Mouse (Mus musculus): ENCODE results near the gene Zfp36. TPM values are rescaled to one million over a fixed set of nuclear protein-coding genes. Genes with fewer than 3 reads are reported as not detected.

Gene Zfp36
- 26.1 and 35.1 TPM in 2 replicates for polyA plus RNA-seq (2015; fragmentation: Nextera tagmentation; extraction: Ambion mirVana)

DNA sequence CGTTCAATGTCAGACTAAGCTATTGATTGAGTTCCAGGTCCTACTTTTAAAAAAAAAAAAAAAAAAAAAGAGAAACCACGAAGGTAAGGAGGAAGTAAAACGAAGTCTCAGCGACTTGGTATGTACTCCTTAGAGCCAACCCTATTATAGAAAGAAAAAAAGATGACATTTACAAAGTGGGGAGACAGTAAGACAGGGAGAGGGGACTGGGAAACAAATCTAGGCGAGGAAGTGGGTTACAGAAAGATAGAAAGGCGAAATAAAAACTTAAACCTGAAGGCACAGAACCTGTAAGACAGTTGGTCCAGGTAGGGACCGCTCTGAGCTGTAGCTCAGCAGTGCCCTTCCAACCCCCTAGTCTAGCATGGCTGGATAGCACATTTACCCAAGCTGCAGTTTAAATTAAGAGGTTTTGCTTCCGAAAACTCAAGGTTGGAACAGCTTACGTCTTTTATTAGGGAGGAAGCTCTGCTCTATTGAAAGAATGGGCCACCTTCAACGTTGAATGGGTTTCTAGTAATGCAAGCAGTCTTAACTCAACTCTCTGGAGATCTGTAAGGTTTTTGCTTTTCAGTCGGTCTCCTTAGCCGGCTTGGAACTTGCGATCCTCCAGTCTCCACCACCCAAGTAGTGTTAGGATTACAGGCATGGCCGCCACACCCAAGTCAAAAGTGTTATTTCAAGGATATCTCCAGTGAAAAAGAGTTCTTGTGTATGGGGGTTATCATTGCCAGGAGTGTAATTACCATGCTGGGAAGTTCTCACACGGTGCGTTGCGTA lies at the start of gene Zfp36:
Zfp36 (minus strand) TSS at position 17 of the 780 bp plus-strand sequence.
- Histone ChIP-seq H3K27me3 (ENCODE audit: control insufficient read depth, insufficient read depth, low read length) (no peaks in the 10 kb centered on the region), H3K27ac (ENCODE audit: low read length) (peak within 1 kb of the TSS; percentile 100), H3K4me2 (ENCODE audit: low read depth, low read length) (peak within 1 kb of the TSS; percentile 97), H3K36me3 (ENCODE audit: control insufficient read depth, insufficient read depth, low read length) (peaks cover 6% of the 10 kb centered on the region; the same call in 1 of the 2 replicates), H3K9me3 (replicated peaks; ENCODE audit: control insufficient read depth, low read length) (no peaks in the 10 kb centered on the region), H3K4me3 (replicated peaks; ENCODE audit: low read length) (peak within 1 kb of the TSS; percentile 89), H3K9ac (ENCODE audit: low read length) (peak within 1 kb of the TSS; percentile 99), H3K4me1 (ENCODE audit: control insufficient read depth, insufficient read depth, low read length) (peaks cover 56% of the 10 kb centered on the region)
- no peak for ATAC-seq (ENCODE audit: insufficient read depth, low FRiP score)
- WGBS, result 39% methylated on average over 17 of the region's 17 CpGs

DNA sequence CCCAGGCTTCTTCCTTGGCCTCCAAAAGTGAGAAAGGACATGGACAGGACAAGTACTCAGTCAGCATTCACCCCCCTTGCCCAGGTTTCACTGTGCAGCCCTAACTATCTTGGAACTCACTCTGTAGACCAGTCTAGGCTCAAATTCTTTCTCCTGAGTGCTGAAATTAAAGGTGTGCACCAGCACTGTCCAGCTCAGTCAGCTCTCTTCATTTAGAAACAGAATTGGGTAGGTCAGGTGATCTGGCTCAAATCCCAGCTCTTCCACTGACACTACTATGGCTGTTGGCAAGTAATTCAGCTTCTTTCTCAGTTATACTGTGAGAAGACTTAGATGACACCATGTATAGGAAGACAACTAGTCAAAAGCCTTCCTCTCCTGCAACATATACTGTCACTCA lies 47.7 kb upstream of the Zfp36 start:
- no peaks in the 10 kb centered on the region for H3K4me1 ChIP-seq (ENCODE audit: control insufficient read depth, insufficient read depth, low read length)
- ATAC-seq (ENCODE audit: insufficient read depth, low FRiP score), result no peak
- H3K4me3 ChIP-seq (replicated peaks; ENCODE audit: low read length), result no peak overlapping the region
- H3K9ac ChIP-seq (ENCODE audit: low read length), result no peak overlapping the region
- H3K27ac ChIP-seq (ENCODE audit: low read length), result no peak overlapping the region
- H3K9me3 ChIP-seq (replicated peaks; ENCODE audit: control insufficient read depth, low read length), result no peaks in the 10 kb centered on the region
- H3K4me2 ChIP-seq (ENCODE audit: low read depth, low read length), result no peak overlapping the region
- H3K27me3 ChIP-seq (ENCODE audit: control insufficient read depth, insufficient read depth, low read length), result no peaks in the 10 kb centered on the region
- peaks cover 12% of the 10 kb centered on the region; the same call in 1 of the 2 replicates for H3K36me3 ChIP-seq (ENCODE audit: control insufficient read depth, insufficient read depth, low read length)

DNA sequence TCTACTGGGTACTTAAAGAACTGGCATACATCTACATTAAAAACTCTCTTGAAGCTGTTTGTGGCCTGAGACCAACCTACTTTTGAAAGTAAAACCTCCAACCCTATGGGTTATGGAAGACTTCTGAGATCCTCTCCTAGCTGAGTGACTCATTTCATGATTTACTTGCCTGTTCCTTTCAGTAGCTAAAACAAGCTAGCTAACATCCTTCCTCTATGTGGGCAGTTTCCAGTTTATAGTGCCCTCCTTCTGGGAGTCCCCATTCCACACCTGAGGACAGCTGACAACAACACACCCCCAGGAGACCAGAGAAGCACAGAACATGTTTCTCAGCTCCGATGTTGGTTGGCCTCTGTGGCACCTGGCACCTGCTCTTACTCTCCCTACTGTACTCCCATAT lies 43.0 kb upstream of the Zfp36 start:
- Histone ChIP-seq H3K4me3 (replicated peaks; ENCODE audit: low read length) (no peak overlapping the region), H3K27ac (ENCODE audit: low read length) (no peak overlapping the region), H3K27me3 (ENCODE audit: control insufficient read depth, insufficient read depth, low read length) (no peaks in the 10 kb centered on the region), H3K9ac (ENCODE audit: low read length) (no peak overlapping the region), H3K36me3 (ENCODE audit: control insufficient read depth, insufficient read depth, low read length) (peaks cover 27% of the 10 kb centered on the region), H3K4me1 (ENCODE audit: control insufficient read depth, insufficient read depth, low read length) (no peaks in the 10 kb centered on the region), H3K9me3 (replicated peaks; ENCODE audit: control insufficient read depth, low read length) (no peaks in the 10 kb centered on the region), H3K4me2 (ENCODE audit: low read depth, low read length) (no peak overlapping the region)
- WGBS, result 97% methylated on average over 1 of the region's 1 CpGs
- ATAC-seq (ENCODE audit: insufficient read depth, low FRiP score), result no peak

DNA sequence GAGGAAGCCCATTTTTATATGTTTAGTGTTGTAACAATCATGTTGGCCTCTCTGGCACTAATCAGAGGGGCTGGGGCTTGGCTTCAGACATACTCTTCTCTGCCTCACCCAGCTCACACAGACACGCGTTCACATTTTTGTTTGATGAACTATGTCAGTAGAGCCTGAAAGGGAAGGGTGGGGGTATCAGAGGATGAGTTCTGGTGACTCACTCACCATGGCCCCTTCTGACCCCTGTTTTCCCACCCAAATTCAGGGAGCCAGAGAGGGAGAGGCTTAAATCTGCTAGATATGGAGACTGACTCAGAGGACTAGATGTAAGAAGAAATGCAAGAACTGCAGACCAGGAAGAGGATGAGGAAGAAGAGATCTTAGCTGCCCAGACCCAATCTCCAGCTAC lies 39.4 kb upstream of the Zfp36 start:
- no peak for ATAC-seq (ENCODE audit: insufficient read depth, low FRiP score)
- no peaks in the 10 kb centered on the region for H3K27me3 ChIP-seq (ENCODE audit: control insufficient read depth, insufficient read depth, low read length)
- H3K27ac ChIP-seq (ENCODE audit: low read length), result peak overlapping the region; percentile 21; the same call in 1 of the 2 replicates
- no peaks in the 10 kb centered on the region for H3K9me3 ChIP-seq (replicated peaks; ENCODE audit: control insufficient read depth, low read length)
- no peak overlapping the region for H3K4me3 ChIP-seq (replicated peaks; ENCODE audit: low read length)
- H3K4me1 ChIP-seq (ENCODE audit: control insufficient read depth, insufficient read depth, low read length), result no peaks in the 10 kb centered on the region
- peaks cover 33% of the 10 kb centered on the region for H3K36me3 ChIP-seq (ENCODE audit: control insufficient read depth, insufficient read depth, low read length)
- no peak overlapping the region for H3K9ac ChIP-seq (ENCODE audit: low read length)
- no peak overlapping the region for H3K4me2 ChIP-seq (ENCODE audit: low read depth, low read length)
- WGBS, result 87% methylated on average over 2 of the region's 2 CpGs

DNA sequence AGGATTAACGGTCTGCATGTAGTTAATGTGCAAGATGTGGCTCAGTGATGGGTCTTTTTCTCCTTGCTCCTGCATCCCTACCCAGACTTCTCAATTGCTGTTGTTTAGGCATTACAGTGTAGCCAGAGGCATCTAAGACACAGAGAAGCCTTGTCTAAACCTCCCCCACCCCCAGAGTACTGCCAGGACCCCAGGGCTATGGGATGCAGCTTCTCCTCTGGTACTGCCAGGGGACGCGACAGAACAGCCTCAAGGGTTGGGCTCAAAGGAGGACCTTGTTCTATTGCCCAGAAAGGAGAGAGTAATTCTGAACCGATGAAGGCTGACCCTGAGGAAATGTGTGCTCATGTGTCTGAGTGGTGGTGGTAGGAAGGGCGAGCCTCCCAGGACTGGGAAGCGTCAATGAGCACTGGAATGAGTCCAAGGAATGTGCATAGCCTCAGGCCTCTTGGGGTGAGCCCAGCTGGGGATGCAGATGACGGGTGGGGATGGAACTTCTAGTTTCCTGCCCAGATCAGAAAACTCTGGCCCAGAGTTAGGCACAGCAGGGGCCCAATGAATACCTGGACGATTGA lies 38.1 kb upstream of the Zfp36 start:
- Histone ChIP-seq H3K4me2 (ENCODE audit: low read depth, low read length) (no peak overlapping the region), H3K4me1 (ENCODE audit: control insufficient read depth, insufficient read depth, low read length) (no peaks in the 10 kb centered on the region), H3K9me3 (replicated peaks; ENCODE audit: control insufficient read depth, low read length) (no peaks in the 10 kb centered on the region), H3K9ac (ENCODE audit: low read length) (no peak overlapping the region), H3K4me3 (replicated peaks; ENCODE audit: low read length) (no peak overlapping the region), H3K27ac (ENCODE audit: low read length) (no peak overlapping the region), H3K27me3 (ENCODE audit: control insufficient read depth, insufficient read depth, low read length) (no peaks in the 10 kb centered on the region), H3K36me3 (ENCODE audit: control insufficient read depth, insufficient read depth, low read length) (peaks cover 34% of the 10 kb centered on the region)
- ATAC-seq (ENCODE audit: insufficient read depth, low FRiP score), result peak; percentile 64; the same call in 1 of the 2 replicates
- 57% methylated on average over 8 of the region's 8 CpGs for WGBS

DNA sequence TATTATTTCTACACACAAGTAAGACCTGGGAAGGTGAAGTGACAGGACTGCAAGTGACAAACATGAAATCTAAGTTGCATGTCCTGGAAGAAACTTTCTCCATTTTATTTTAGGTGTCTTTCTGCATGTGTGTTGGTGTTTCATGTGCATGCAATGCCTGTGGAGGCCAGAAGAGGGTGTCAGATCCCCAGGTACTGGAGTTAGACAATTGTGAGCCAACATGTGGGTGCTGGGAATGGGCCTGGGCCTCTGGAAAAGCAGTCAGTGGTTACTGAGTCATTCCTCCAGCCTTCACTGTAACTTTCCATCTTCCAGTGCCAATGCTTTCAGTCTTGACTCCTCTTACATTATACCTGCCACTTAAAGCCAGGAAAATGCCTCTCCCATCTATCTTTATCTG lies 37.3 kb upstream of the Zfp36 start:
- H3K9me3 ChIP-seq (replicated peaks; ENCODE audit: control insufficient read depth, low read length), result no peaks in the 10 kb centered on the region
- ATAC-seq (ENCODE audit: insufficient read depth, low FRiP score), result no peak
- no peak overlapping the region for H3K4me2 ChIP-seq (ENCODE audit: low read depth, low read length)
- H3K4me3 ChIP-seq (replicated peaks; ENCODE audit: low read length), result no peak overlapping the region
- H3K27ac ChIP-seq (ENCODE audit: low read length), result no peak overlapping the region
- H3K36me3 ChIP-seq (ENCODE audit: control insufficient read depth, insufficient read depth, low read length), result peaks cover 30% of the 10 kb centered on the region; the same call in 1 of the 2 replicates
- H3K4me1 ChIP-seq (ENCODE audit: control insufficient read depth, insufficient read depth, low read length), result no peaks in the 10 kb centered on the region
- no peak overlapping the region for H3K9ac ChIP-seq (ENCODE audit: low read length)
- H3K27me3 ChIP-seq (ENCODE audit: control insufficient read depth, insufficient read depth, low read length), result no peaks in the 10 kb centered on the region

DNA sequence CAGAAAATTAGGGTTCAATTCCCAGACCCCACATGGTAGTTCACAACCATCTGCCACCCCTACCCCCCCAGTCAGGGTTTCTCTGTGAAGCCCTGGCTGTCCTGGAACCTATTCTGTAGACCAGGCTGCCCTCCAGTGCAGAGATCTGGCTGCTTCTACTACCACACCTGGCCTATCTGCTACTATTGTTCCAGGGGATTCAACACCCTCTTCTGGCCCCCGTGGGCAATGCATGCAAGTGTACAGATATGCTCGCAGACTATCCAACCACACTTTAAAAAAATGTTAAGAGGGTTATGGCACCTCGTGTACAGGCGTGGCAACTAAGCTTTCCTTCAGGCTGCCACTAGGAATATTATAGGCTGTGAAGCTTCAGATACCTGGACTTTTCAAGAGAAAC lies 32.8 kb upstream of the Zfp36 start:
- H3K4me1 ChIP-seq (ENCODE audit: control insufficient read depth, insufficient read depth, low read length), result 0 out of 2 replicates have a peak, but pooled peaks cover 7% of the 10 kb centered on the region
- no peak overlapping the region for H3K4me3 ChIP-seq (replicated peaks; ENCODE audit: low read length)
- no peak overlapping the region for H3K27ac ChIP-seq (ENCODE audit: low read length)
- WGBS, result 85% methylated on average over 4 of the region's 4 CpGs
- no peak overlapping the region for H3K9ac ChIP-seq (ENCODE audit: low read length)
- ATAC-seq (ENCODE audit: insufficient read depth, low FRiP score), result no peak
- H3K4me2 ChIP-seq (ENCODE audit: low read depth, low read length), result no peak overlapping the region
- no peaks in the 10 kb centered on the region for H3K9me3 ChIP-seq (replicated peaks; ENCODE audit: control insufficient read depth, low read length)
- 0 out of 2 replicates have a peak, but pooled peaks cover 21% of the 10 kb centered on the region for H3K36me3 ChIP-seq (ENCODE audit: control insufficient read depth, insufficient read depth, low read length)
- H3K27me3 ChIP-seq (ENCODE audit: control insufficient read depth, insufficient read depth, low read length), result no peaks in the 10 kb centered on the region

DNA sequence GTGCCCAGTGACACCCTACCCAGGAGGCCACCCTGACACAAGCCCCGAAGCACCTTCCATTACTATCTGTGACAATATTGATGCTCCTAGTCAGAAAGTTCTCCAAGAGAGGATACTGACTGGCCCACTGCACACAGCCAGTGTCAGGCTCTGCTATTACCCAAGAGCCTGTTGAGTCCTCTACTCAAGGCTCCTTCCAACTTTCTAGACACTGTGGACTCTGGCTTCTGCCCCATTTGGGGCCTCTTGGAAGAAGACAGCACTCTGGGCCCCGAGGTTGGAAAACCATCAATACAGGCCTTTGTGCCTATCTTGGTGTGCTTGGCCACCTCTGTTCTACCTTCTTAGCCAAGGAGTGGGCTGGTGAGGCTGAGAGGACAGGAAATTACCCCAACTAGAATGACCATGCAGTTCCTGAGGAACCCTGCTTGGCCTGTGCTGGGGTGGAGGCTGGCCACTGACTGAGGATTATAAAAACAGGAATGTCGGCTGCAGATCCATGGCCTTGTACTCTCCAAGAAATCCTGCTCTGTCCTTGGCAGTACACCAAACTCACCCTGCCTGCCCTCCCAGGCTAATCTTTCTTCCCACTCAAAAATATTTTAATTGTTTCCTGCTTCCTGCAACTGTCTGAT lies 30.9 kb upstream of the Zfp36 start:
- Histone ChIP-seq H3K9ac (ENCODE audit: low read length) (no peak overlapping the region), H3K4me1 (ENCODE audit: control insufficient read depth, insufficient read depth, low read length) (0 out of 2 replicates have a peak, but pooled peaks cover 7% of the 10 kb centered on the region), H3K27ac (ENCODE audit: low read length) (peak overlapping the region; percentile 21; the same call in 1 of the 2 replicates), H3K9me3 (replicated peaks; ENCODE audit: control insufficient read depth, low read length) (no peaks in the 10 kb centered on the region), H3K4me3 (replicated peaks; ENCODE audit: low read length) (no peak overlapping the region), H3K36me3 (ENCODE audit: control insufficient read depth, insufficient read depth, low read length) (peaks cover 25% of the 10 kb centered on the region; the same call in 1 of the 2 replicates), H3K27me3 (ENCODE audit: control insufficient read depth, insufficient read depth, low read length) (no peaks in the 10 kb centered on the region), H3K4me2 (ENCODE audit: low read depth, low read length) (no peak overlapping the region)
- WGBS, result 76% methylated on average over 3 of the region's 3 CpGs
- no peak for ATAC-seq (ENCODE audit: insufficient read depth, low FRiP score)

DNA sequence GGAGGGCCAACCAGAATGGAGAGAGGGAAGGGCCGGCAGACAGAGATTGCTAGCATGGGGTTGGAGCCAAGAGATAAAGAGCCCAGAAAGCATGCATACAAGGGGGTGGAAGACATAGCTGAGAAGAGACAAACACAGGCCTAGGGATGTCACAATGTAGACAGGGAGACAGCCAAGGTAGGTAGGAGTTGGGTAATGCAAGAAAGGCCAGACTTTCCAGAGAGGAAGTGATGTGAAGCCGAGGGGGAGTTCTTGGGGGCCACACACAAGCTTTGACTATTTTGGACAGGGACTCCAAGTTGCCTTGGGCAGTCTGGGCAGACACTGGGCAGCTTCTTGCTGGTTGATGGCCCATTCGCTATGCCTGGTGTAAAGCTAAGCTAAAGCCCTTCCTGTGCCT lies 21.9 kb upstream of the Zfp36 start:
- H3K4me3 ChIP-seq (replicated peaks; ENCODE audit: low read length), result no peak overlapping the region
- H3K27me3 ChIP-seq (ENCODE audit: control insufficient read depth, insufficient read depth, low read length), result no peaks in the 10 kb centered on the region
- no peaks in the 10 kb centered on the region for H3K9me3 ChIP-seq (replicated peaks; ENCODE audit: control insufficient read depth, low read length)
- H3K9ac ChIP-seq (ENCODE audit: low read length), result no peak overlapping the region
- peaks cover 44% of the 10 kb centered on the region for H3K36me3 ChIP-seq (ENCODE audit: control insufficient read depth, insufficient read depth, low read length)
- no peak overlapping the region for H3K4me2 ChIP-seq (ENCODE audit: low read depth, low read length)
- ATAC-seq (ENCODE audit: insufficient read depth, low FRiP score), result no peak
- no peaks in the 10 kb centered on the region for H3K4me1 ChIP-seq (ENCODE audit: control insufficient read depth, insufficient read depth, low read length)
- no peak overlapping the region for H3K27ac ChIP-seq (ENCODE audit: low read length)
- WGBS, result 78% methylated on average over 3 of the region's 3 CpGs

All from stomach, embryonic 16.5 days (tissue).